Mouse (Mus musculus) adrenal gland, adult (tissue): Measurements from ENCODE around the gene Baiap2l1.

Experiments used
- DNase-seq, 2 experiments: peaks; one replicate each; pipeline ENCODE4 v3.0.0; 2022 to 2023; ENCODE audit warnings: low spot score in 1 of 2; ENCODE audit not compliant: inconsistent age in 2 of 2

Baiap2l1 gene

DNA sequence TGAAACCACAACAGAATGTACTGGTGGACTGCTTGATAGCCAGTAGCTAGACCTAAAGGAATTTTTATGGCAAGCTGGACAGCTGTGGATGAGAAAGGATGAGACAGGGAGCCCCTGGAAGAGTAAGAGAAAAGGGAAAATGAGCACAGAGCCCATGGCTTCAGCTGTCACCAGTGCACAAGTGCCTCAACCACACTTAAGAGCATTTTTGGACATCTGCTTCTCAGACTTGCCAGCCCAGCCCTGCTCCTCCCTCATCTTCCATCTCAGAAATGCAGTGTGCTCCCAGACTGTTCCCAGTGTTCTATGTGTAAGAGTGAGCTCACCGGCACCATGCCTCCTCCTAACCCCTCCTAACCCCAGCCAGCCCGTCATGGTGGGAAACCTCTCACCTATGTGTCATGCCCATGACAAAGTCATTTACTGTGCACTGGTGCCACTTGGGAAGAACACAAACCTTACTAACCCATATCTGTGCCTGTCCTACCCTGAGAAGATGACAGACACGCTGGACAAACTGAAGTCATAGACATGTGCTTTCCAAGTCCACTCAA, 70.6 kb downstream of the Baiap2l1 start:
- DNase-seq, result peak in 1 of 2 experiments; percentile 26

DNA sequence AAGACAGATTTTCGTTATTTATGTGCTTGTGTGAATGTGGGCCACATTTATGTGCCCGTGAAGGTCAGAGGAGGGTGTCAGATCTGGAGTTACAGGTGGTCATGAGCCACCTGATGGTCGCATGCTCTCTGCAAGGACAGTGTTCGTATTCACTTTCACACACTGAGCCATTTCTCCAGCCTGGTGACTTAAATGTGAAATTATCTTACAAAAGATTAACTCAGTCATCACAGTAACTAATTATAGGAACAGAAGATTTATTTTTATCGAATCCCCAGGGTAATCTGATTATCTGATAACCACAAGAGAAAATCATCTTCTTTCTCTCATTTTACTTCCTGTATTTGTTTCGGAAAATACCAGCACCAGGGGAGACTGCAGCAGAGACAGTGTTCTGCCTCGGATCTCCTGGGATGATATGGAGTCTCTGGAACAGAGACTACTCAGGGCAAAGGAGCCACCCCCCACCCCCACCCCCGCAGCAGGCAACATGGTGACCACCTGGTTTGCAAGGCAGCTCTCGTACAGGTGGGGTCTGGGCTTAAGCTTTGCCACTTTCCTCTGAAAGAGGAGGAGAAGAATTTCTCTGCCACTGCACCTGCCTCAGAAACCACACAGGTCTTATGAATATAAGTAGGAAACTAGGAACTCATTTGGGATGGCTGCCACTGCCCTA, 71.2 kb downstream of the Baiap2l1 start:
- no peak for DNase-seq

DNA sequence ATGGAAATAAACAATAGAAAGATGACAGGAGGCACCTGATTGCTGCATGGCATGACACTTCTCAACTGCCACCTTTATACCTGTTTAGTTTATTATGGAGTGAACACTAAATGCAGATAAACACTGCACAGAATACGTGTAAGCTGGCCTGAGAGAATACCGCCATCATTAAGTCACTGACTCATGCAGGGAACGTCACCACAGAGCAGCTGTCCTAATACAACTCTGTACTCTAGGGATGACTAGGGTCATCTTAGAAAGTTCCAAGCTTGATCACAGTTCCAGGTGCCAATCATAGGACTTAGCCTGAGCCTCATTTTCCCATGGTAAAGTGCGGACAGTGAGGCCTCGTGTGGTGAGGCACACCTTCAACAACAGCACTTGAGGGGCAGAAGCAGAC, 73.3 kb downstream of the Baiap2l1 start:
- no peak for DNase-seq

DNA sequence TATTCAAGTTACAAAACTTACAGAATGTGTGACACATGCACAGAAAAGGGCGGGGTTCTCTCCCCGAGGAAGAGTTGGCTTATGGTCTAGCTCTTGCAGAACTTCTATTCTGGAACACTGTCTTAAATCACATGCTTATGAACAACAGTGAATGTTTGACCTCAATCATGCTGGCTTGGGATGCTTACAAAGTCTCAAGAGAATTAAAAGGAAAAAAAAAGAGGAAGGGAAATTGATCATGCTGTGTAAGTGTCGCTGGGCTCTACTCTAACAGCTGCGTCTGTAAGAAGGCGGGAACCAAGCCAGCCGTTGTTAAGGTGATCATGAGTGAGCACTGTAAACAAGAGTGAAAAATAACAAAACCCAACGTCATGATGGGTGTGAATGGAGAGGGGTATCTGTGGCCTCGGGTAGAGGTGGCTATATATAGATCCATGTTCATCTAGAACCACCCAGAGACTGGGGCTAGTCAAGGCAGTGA, 74.3 kb downstream of the Baiap2l1 start:
- no peak for DNase-seq

DNA sequence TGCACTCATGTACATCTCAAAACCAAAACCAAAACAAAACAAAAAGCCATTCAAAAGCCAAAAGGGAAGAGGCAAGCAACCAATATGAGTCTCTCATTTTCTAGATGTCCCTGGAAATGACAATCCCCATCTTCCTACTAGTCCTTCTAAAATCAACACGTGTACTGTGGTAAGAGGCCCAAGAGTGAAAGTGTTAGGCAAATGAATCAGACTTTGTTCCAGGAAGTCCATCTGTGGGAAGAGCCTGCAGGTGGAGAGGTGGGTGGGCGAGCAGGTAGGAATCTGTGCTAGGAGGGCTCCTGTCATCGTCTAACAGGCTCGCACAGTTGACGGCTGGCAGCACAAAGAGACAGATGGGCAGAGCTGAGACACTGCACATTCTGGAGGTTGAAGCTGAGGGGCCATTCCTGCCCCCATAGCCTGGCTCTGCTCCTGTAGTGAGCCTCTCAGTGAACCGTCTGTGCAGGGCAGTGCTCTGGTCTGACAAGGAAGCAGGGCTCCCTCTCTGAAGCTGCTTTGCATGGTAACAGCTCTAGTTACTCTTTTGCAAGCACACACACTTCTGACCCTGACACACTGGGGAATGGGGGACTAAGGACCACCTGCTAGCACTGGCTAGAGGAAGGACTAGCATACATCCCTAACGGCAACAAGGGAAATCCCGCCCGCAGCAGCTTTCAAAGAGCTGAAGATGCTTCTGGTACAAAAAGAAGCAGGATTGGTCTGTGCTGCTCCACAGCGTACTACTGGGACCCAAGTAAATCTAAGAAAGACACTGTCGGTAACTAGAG, 75.2 kb downstream of the Baiap2l1 start:
- no peak for DNase-seq

DNA sequence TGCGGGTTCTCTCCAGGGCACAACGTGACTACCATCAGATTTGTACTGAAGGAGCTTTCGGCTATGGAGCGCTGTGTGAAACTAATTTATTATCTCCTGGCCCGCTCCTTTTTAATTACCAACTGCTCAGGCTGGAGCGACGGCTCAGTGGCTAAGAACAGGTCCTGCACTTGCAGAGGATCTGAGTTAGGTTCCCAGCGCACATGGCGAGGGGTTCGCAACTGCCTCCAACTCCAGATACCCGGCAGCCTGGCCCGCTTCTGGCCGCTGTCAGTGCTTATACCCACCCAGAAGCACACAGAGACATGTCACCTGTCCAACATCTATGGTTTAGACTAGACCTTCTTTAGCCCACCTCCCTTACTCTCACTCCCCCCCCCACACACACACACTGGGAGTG, 78.0 kb downstream of the Baiap2l1 start:
- no peak for DNase-seq

DNA sequence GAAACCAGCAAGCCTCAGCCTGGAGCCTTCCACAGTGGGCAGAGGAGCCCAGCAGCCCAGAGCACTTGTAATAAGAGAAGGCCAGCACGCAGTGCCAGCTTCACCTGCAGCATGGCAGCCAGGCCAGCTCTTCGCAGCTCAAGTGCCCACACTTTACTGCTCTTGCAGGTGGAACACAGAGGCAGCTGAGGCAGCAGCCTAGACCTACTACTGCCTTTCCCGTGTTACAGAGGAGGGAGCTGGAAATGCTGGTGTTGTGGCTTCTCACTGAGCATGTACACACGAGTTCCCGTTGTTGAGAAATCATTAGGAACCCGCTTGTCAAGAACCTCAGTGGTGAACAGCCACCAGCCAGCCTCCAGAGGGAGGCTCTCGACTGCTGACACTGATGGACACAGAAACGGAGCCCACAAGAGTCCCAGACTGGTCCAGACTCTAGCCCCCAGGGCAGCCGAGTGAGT, 78.8 kb downstream of the Baiap2l1 start:
- no peak for DNase-seq

DNA sequence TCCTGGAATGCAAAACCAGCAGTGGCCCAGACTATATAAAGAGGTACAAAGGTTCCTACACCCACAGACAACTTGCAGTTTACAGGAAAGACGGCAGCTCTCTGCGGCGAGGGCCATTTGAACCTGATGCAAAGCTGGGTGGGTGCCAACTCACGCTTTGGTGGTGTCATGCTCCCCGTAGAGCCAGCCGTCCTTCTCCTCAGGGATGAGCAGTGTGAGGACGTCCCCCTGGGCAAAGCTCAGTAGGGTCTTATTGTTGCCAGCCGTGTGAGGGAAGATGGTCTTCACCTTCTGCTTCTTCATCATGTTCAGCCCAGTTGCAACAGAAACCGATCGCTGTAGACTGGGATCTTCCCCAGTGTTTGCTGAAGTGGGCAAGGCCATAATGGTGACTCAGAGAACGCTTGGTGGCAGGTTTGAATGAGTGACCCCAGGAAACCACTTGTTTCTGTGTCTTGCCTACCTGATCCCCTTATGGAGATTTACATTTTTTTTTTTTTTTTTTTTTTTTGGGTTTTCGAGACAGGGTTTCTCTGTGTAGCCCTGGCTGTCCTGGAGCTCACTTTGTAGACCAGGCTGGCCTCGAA, 79.4 kb downstream of the Baiap2l1 start:
- peak; percentile 47 to 70 for DNase-seq

DNA sequence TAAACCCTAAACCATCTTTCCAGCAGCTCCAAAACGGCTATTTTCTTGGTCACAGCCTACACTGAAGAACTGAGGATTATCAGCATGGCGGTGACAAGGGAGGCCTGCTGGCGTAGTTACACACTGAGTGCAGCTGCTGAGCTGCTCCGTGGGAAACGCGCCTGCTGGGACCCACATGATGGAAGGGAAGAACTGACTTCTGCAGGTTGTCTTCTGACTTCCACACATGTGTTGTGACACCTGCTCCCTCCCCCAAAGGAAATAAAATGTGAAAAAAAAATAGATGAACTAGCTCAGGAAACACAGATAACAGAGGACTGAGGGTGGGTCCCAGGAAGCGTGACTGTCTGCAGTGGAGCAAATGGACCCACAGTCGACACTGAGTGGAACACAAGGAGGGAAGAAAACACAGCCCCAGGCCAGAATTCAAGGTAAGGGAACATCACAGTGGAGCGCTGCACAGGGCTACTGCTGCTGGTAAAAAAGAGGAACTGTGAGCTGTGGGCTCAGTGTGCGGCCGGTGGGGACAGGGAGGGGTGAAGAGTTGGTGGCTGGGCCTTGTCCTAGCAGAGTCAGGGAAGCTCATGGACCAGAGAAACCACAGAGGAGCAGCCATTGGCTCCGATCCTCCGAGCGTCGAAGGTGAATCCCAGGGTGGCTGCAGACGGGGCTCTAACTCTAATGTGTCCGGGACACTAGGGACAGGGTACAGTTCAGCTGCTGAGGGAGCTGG, 80.8 kb downstream of the Baiap2l1 start:
- no peak for DNase-seq

DNA sequence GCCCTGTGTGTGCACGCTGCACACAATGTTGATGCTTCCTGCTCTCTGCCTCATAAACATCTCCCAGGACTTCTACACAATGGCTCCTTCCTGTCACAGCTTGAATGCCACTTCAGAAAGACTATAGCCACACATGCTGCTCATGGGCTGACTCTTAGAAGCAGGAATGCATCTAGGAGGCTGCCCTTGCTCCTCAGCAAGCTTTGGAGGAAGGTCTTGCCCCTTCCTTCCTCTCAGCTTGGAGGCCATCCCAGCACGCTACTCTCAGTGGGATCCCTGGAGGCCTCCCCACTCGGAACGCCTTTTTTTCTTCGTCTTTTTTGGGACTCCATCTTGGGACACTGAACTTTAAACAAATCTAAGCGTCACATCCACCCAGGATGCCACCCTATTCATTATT, 83.0 kb downstream of the Baiap2l1 start:
- no peak for DNase-seq

DNA sequence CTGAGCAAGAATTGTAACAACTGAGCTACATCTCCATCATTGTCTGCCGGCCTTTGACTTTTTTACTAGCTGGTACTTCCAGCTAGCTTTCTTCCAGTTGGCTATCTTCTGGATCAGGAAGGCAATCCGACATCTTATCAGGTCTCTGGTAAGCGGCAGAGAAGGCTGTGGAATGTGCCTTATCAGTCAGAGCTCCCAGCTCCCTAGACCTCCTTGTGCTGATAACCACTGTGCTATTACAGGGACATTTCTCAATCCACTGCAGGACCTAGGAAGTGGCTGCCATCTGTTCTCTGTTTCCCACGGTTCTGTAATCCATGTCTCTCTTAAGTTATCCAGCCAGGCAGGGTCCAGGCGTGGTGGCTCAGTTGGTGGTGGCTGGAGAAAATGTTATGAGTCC, 86.1 kb downstream of the Baiap2l1 start:
- DNase-seq, result no peak

DNA sequence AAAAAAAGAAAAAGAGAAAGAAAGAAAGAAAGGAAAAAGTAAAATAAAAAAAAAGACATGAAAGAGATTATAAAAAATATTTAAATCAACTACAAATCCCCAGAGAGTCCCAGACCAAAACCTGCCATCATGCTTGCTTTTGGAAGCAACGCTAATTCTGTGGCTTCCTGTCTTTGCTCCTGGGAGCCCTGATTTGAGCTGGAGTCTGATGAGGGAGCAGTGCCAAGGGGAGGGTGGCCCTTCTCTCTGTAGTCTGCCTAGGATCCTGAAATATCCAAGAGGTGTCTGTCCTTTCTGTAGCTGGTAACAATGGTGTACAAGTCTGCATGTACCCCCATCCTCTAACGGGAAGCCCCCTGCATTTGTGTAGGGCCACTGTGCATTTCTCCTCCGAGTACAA, 86.8 kb downstream of the Baiap2l1 start:
- DNase-seq, result no peak

DNA sequence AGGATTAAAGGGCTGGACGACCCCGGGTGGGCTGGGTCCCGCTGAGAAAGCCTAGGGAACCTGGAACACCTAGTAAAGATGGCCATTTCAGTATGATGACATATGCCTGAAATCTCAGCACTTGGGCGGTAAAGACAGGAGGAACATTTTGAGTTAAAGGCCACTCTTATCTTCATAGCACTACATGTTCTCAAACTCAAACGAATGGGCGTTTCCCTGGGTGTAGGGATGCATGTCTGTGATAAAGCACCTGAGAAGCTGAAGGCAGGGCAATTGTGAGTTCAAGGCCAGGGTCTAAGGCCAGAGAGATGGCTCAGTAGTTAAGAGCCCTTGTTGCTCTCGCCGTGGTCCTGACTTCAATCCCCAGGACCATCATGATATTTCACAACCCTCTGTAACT, 87.5 kb downstream of the Baiap2l1 start:
- no peak for DNase-seq

DNA sequence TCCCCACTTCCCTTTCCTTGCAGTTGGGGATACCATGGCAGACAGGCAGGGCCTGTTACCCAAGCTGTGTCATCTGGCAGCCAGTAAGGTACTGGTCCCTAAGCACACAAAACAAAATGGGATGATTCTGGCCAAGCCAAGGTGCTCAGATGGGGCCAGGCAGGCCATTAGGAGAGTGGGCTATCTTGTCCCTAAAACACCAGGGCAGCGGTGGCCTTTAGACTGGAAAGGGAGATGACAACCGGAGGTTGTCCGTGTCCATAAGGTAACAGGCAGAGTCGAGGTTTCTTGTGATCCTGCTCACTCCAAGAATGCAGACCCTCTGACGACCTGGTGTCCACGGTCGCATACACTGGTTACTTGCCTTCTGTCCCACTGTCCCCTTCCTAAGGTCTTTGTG, 88.0 kb downstream of the Baiap2l1 start:
- DNase-seq, result no peak

DNA sequence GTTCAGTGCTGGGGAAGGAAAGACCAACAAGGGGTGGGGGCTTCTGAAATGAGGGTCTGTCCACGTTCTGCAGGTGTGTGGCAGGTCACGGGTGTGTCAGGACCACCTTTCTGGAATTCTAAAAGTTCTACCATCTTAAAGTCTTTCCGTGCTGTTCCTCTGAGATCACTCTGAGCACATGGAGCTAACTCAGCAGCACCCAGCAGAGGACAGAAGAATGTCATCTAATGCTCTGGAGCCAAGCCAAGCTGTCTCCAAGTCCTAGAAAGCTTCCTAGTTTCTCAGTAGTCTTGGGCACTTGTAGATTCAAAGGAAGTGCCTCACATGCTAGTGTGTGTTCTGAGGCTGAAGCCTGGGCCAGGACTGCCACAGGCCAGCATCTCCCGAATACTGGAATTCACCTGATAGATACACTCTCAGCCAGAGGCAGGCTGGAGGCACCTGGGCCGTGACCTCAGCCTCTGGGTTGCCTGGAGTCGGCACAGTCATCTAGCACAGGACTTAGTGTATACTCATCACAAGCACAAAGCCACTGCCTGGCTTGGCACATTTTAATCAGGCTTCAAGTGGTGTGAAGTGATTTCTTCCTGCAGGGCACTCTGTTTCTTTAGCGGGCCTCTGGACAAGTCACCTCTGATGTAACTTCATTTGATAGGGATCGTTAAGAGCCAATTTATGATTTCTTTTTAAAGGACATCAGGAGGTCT, 90.2 kb downstream of the Baiap2l1 start:
- peak; percentile 66 to 87 for DNase-seq

DNA sequence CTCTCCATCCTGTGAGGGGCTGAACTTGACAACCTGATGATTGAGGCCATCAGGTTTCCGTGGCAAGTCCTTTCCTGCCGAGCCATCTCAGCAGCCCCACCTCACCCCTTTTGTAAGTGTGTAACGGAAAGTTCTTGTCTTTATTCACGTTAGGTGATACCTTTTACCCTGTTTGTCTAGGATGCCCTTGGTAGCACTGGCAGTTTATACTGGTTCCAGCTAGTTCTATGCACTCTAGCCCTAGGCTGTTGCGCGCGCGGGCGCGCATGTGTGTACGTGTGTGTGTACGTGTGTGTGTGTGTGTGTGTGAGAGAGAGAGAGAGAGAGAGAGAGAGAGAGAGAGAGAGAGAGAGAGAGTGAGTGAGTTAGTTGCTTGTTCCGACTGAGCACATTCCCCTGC, 94.4 kb downstream of the Baiap2l1 start:
- DNase-seq, result no peak

DNA sequence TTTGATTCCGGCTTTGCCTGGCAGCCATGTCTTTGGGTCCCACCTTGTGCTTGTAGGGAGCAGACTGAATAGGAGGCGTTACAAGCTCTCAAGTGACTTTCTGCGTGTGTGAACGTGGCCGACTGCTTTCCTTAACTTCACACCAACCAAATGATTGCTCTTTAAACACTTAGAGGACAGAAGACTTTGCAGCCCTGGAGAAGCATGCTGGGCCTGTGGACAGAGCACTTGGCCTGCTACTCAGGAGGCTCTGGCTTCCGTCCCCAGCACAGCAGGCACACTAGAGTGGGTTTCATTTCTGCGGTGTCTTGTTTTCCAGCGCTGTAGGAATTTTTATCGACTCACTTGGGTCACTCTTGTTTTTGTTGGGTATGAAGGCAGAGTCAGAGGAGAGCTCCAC, 94.8 kb downstream of the Baiap2l1 start:
- DNase-seq, result no peak

DNA sequence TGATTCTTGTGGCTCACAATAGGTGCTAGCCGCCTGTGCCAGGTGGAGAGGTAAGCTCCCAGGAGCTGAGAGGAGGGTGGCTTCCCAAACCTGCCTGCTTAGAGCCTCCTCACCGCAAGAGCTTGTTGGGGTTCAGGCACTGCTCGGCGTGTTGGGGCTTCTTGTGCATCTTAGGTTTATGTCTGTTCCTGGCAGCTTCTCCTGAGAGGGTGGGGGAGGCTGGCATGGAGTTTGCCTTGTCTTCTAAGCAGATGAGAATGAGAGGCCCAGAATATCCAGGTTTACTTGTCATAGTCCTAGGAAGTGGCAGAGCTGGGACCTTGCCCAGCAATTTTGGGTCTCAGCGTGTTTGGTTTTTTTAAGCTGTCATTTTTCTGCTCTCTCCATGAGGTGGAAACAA, 96.1 kb downstream of the Baiap2l1 start:
- no peak for DNase-seq

DNA sequence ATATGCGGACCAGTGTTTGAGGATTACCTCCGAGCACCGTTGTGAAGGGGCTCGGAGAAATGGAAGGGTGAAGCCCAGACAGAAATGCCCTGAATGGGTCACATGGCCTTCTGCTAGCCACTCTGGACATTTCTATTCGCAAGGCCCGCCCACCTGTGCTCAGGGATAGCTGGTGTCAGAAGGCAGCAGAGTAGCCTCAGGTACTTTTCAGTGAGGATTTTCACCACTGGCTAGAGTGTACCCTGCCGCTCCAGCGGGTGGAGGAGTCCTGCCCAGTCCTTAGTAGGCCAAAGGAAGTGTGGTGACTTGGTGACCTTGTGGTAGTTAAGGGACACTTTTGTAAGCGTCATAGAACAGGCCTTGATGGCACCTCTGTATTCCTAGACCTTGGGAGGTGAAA, 96.6 kb downstream of the Baiap2l1 start:
- peak in 1 of 2 experiments; percentile 54 for DNase-seq

DNA sequence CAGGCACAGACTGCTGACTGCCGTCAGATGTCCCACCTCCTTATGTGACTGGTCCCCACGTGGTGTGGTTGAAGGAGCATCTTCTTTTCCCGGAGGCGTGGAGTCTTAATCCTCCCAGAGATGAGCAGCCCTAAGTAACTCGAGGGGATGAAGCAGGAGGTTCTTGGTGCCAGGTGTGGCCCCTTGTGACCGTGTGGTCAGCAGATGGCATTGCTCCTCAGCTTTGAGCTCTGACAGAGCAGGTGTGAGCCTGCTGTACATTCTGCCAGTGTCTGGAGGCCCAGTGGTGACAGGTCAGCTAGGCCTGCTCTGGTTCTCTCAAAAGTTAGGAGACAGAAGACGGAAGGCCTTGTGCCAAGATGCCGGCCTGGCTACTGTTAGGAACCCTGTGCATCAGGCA, 97.4 kb downstream of the Baiap2l1 start:
- no peak for DNase-seq
